Mouse (Mus musculus) thymus, postnatal 36 days (tissue): Measurements from ENCODE around the gene Wdfy3.
"Not testable (repeated sequence)": the region's sequence is repeated elsewhere in the genome, so short reads cannot be mapped to it uniquely, and the experiment has no call there.

ENCODE experiments used
- DNase-seq, 2 experiments: peaks; one replicate each; pipeline ENCODE4 v3.0.0; 2022; ENCODE audit warnings: mixed read lengths in 2 of 2

Wdfy3 gene

DNA sequence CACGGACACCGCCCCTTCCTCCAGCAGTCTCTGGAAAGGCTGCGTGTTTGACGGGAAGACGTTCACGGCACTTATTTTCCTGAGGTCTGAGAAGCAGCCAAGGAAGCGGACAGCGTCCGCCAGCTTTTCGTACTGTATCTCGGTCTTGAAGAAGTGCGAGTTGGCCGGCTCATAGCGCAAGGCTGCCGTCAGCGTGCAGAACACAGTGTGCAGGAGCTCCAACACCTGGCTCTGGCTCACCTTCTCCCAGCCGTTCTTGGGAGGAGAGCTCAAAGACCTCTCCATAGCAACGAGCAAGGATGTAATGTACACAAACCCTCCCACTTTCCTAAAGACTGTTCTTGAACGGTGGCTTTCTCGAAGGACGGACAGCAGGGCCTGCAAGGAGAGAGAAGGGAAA, 132.4 kb downstream of the Wdfy3 start:
- DNase-seq, result no peak

GRCm38 (mm10) chr5:101935893-101936292, 133.8 kb downstream of the Wdfy3 start:
- DNase-seq, result no peak

DNA sequence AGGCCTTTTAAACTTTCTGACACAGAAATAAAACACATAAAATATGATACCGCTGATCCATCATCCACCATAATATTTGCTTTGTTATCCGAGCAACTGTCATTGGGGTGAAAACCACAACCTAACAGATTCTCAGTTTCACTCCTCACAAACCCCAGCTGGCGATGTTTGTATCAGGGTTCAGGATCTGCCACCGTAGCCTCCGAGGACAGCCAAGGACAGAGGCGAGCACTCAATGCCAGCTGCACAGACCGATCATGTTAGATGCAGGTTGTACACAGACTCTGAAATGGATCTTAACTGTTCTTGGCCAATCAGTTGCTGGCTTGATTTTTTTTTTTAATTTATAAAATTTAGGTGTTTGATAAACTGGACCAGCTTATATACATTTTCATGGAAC, 135.1 kb downstream of the Wdfy3 start:
- DNase-seq, result no peak

- DNase-seq, result no peak
Observed at GRCm38 (mm10) chr5:101932971-101933810, 136.5 kb downstream of the Wdfy3 start.

GRCm38 (mm10) chr5:101931997-101932396, 137.7 kb downstream of the Wdfy3 start:
- no peak for DNase-seq

- no peak for DNase-seq
Observed at GRCm38 (mm10) chr5:101926311-101926710, 143.4 kb downstream of the Wdfy3 start.

DNA sequence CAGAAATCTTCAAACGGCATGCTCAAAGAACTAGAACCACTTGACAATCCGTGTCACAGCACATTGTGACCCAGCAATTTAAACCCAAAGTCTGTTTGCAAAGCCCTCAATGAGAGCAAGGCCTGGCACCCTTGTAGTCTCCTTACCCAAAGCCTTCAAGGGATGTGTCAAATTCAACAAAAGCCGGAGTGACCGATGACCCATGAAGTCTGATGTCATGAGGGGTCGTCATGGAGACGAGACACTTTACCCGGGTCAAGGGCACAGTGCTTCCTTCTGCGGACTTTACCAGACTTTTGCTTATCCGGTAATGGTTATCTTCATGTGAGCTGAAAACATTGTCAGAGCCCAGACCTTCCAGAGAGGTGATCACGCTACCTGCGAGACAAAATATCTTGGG, 146.0 kb downstream of the Wdfy3 start:
- no peak for DNase-seq

- no peak for DNase-seq
Observed at GRCm38 (mm10) chr5:101919559-101919958, 150.2 kb downstream of the Wdfy3 start.

GRCm38 (mm10) chr5:101909468-101909867, 160.3 kb downstream of the Wdfy3 start:
- no peak for DNase-seq

DNA sequence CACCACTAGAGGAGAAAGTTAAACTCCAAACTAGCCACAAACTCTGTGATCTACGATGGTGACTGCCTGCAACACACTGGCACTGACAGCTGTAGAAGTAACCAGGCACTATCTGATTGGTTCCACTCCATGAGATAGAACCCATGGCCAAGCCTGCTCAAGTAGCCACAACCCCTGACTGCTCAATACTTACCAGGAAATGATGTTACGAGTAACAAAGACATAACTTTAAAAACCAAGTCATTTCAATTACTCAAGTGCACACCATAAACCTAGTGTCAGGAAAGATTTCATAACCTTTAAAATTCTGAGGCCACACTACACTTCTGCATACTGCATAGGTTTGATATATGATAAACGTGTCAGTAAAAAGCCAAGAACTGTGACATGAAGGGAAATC, 164.1 kb downstream of the Wdfy3 start:
- no peak for DNase-seq

DNA sequence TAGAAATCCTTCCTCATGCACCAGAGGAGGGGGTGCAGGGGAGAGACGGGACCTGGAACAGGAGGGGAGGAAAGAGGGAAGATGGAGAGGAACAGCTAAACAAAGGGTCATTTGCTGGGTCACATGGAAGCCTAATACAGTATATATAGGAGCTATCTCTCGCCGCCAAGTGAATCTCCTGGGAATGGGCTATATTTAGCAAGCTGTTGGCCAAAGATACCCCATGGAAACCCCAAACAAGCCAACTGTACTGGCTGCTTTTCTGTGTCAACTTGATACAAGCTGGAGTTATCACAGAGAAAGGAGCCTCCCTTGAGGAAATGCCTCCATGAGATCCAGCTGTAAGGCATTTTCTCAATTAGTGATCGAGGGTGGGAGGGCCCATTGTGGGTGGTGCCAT, 164.9 kb downstream of the Wdfy3 start:
- DNase-seq, result not testable (repeated sequence)

- DNase-seq, result no peak
Observed at GRCm38 (mm10) chr5:101902686-101903085, 167.0 kb downstream of the Wdfy3 start.

GRCm38 (mm10) chr5:101899981-101900380, 169.7 kb downstream of the Wdfy3 start:
- DNase-seq, result no peak

DNA sequence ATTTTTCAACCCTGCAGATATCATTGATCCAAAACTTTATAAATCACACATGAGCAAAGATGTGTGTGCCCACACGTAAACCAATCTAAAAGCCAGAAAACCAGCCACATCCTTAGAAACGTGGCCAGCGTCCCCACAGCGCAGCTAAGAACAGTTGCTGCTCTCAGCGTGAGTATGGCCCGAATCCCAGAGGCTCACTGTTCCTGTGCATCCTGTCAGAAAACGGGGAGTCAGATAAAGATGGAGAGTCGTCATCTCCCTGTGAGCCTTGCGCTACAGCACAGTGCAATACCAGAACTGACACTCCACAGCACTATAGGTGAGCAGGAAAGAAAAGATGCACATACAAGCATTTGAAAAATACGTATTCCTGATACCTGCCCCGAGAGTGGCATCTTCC, 172.9 kb downstream of the Wdfy3 start:
- no peak for DNase-seq

- no peak for DNase-seq
Observed at GRCm38 (mm10) chr5:101895717-101896645, 173.7 kb downstream of the Wdfy3 start.

- DNase-seq, result no peak
Observed at GRCm38 (mm10) chr5:101895119-101895518, 174.6 kb downstream of the Wdfy3 start.

DNA sequence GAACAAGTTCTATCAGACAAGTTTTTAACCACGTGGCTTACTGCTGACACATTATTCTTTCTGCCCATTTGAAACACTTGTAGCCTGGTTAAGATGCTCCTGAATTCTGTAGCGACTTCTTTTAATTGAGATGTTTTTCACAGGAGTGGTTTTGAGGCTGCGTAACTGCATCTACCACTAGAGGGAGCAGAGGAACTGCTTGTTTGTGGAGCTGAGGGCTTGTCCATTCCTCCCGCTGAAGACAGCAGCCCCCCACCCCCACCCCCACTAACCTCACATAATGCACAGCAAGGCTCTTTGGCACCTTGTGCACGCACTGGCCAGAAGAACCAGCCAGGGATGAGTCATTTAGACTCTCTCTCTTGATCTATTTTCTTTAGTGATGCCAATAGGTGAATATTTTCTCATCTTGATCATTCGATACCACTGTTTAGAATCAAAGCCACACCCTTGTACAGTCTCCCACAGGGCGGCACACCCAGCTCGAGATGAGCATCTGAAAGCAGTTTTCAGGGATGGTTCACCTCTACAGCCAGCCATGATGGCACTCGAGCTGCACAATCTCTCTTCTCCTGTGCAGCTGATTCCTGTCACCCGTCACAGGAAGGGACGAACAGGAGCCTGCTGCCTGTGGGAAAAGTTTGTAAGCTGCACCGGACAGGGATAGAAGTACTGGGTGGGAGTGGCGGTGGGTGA, 175.8 kb downstream of the Wdfy3 start:
- DNase-seq, result no peak

GRCm38 (mm10) chr5:101891694-101892416, 177.9 kb downstream of the Wdfy3 start:
- DNase-seq, result no peak

- no peak for DNase-seq
Observed at GRCm38 (mm10) chr5:101887989-101888388, 181.7 kb downstream of the Wdfy3 start.

DNA sequence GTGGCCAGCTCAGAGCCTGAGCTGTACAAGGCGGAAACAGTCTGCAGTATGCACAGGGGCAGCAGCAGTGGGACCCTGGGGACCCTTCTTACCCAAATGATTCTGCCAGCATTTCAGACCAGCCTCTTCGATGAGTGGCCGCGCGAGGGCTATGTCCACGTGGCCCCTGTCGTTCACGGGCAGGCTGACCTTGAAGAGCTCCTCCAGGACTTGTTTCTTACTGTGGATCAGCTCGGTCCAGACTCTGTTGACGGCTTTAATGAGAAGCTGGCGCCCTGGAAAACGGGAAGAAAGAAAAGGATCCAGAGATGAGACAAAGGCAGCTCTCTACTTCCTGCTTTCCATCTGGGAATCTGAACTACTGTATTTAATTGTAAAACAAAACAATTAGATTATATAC, 184.7 kb downstream of the Wdfy3 start:
- DNase-seq, result no peak

DNA sequence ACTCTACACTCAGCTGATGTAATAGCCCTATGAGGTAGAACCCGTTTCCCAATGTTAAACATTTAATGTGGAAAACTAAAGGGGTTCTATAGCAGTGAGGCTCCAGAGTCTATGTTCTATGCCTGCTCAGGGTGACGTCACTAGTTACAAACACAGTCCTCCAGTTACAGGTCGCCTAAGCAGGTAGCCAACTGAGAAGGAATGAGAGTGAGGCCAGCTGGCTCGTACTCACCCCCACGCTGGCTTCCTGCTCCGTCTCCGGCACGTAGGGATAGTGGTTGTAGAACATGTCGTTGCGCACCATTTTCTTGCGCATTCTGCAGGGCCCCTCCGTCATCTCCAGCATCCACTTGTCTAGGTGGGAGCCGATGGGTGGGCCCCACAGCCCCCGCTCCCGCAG, 187.5 kb downstream of the Wdfy3 start:
- no peak for DNase-seq

DNA sequence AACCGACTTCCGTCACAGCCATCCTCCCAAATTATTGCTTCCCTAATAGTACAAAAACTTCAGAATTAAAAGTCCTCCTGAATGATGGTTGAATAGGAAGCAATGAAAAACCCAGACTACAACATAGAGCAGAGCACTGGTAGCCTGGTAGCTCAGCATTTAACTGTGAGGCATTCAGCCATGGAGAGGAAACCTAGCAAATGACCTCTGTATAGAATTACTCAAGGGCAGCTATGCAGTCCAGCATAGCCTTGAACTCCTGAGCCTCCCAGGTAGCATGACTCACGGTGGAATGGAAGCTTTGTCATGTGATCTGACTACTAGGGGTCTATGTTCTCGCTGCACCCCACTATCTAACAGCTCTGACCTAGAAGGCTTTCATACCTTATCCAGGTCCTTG, 189.8 kb downstream of the Wdfy3 start:
- no peak for DNase-seq

DNA sequence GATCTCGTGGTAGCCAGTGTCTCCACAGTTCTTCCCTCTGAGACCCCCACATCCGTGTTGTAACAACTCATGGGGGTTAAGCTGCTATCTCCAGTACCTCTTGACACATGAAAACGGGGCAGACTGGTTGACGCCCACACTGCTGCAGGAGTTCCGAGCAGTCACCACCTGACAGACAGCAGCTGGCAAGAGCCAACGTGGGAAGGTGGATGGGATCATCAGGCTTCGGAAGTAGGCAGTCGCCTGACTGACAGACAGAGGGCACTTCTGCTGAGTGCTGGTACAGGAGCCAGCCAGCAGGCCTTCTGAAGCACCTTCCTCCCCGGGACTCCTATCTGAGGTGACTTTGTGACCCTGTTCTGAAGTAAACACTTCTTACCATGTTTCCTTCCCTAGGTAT, 191.3 kb downstream of the Wdfy3 start:
- no peak for DNase-seq
